ENCODE assay signal across 11 mouse cellular contexts in the genomic region with DNA sequence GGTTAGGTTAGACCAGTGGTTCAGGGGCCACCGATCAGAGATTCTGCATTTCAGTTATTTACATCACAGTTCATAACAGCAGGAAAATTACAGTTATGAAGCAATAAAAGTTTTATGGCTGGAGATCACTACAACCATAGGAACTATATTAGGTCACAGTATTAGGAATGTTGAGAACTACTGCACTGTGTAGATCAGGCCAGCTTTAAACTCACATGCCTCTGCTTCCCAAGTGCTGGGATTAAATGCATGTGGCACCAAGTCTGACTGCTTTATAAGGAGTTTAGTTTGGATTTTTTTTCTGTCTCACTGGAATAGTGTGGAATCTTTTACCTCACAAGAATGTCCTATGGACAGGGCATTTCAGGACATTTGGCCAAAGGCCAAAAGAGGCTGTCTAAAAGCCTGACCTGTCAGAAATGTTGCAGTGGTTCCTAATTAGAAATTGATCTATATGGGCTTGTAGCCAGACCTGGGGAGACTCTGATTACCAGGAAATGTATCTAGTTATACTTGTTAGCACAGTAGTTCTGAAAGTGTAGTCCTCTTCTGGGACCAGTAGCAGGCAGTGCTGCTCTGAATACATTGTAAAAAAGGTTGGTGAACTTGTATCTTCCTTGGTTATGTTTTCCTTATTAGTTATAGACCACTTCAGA. TPM values are rescaled to one million over a fixed set of nuclear protein-coding genes. Genes with fewer than 3 reads are reported as not detected.
DNase-seq lines count a peak whose midpoint lies in the region; ATAC-seq and TF ChIP-seq lines count a peak whose summit lies in the region.
"Had no signal": no experiment of that assay in that cellular context is flagged by ENCODE, and none has a peak within 500 bp of the region (broad histone marks: within the 10 kb centered on the region; RNA-seq: fewer than 3 reads in every experiment).

No protein-coding gene starts in this region.

- H3K4me3 ChIP-seq in left cerebral cortex, adult 2 months, result no peak overlapping the region
- H3K4me3 ChIP-seq: erythroblast, embryonic 14.5 days had no signal

- peak; percentile 30 for DNase-seq in adrenal gland, adult 8-10 months
- no peak for DNase-seq in adrenal gland, postnatal 4 days (ENCODE audit: low spot score in 2 of 2)
- DNase-seq in left cerebral cortex, adult 2 months (ENCODE audit: extremely low spot score in 1 of 2, low spot score in 2 of 2), result no peak
- no peak for DNase-seq in left cerebral cortex, adult 11 months (ENCODE audit: low spot score)
- DNase-seq in heart, postnatal 36 days, result peak; percentile 23 to 45
- DNase-seq in lung, postnatal 14 days, result peak; percentile 24
- no peak for DNase-seq in frontal cortex, postnatal 14 days (ENCODE audit: low spot score in 2 of 2)
- DNase-seq: thymus, postnatal 4 days had no signal

- intact Hi-C loops in left cerebral cortex, adult 2 months (cut with DNase I), result no loop called here
- intact Hi-C loops in heart, postnatal 36 days (cut with DNase I), result no loop called here

- no peak for ATAC-seq in inflammation-experienced regulatory T-cells, adult 6 months

- H3K27ac ChIP-seq in left cerebral cortex, adult 2 months, result no peak overlapping the region
- H3K27ac ChIP-seq: macrophage had no signal

- TF ChIP-seq CTCF in left cerebral cortex, adult 2 months (IDR thresholded peaks at IDR 0.05), result peak; percentile 8; the same call in 1 of the 2 replicates

RNA-seq across cellular contexts. Expression of a gene that starts 18.0 kb away (rescaled TPM):
- not detected for total RNA-seq in adrenal gland, adult 8-10 months (2022)
- total RNA-seq in adrenal gland, postnatal 4 days (2021), result not detected
- total RNA-seq in left cerebral cortex, adult 2 months (2021), result not detected
- total RNA-seq in heart, postnatal 36 days (2021), result not detected
- polyA plus RNA-seq in inflammation-experienced regulatory T-cells, adult 6 months (2017; shearing (Covaris generic)), result not detected
- polyA plus RNA-seq: erythroblast, embryonic 14.5 days; macrophage had no signal

RNA-seq across cellular contexts. Expression of a gene that starts 18.3 kb away (rescaled TPM):
- 100 to 1,000 TPM; 186 to 218 (median 200) TPM for total RNA-seq in adrenal gland, adult 8-10 months (2022)
- 100 to 1,000 TPM; 216 to 223 TPM for total RNA-seq in adrenal gland, postnatal 4 days (2021)
- 100 to 1,000 TPM in 1 of 2 experiments, 10 to 100 TPM in 1; 93.2 to 101 TPM for total RNA-seq in left cerebral cortex, adult 2 months (2021)
- 100 to 1,000 TPM in 1 of 2 experiments, 10 to 100 TPM in 1; 99.3 to 104 TPM for total RNA-seq in heart, postnatal 36 days (2021)
- polyA plus RNA-seq in inflammation-experienced regulatory T-cells, adult 6 months (2017; shearing (Covaris generic)), result 10 to 100 TPM in 2 of 3 experiments, 1 to 10 TPM in 1; 8.0 to 32.4 (median 15.7) TPM

RNA-seq across cellular contexts. Expression of a gene that starts 39.4 kb away (rescaled TPM):
- not detected for total RNA-seq in adrenal gland, adult 8-10 months (2022)
- not detected for total RNA-seq in adrenal gland, postnatal 4 days (2021)
- total RNA-seq in left cerebral cortex, adult 2 months (2021), result not detected
- total RNA-seq in heart, postnatal 36 days (2021), result not detected
- polyA plus RNA-seq in inflammation-experienced regulatory T-cells, adult 6 months (2017; shearing (Covaris generic)), result not detected
- polyA plus RNA-seq: erythroblast, embryonic 14.5 days; macrophage had no signal

Comparison
In these comparisons a context has a peak if more than half of its experiments do, and no peak if none do; other contexts are left out.
1. DNase-seq: peak in adrenal gland, adult 8-10 months (single experiment), heart, postnatal 36 days (2 of 2) and lung, postnatal 14 days (single experiment); none in adrenal gland, postnatal 4 days (0 of 2), left cerebral cortex, adult 2 months (0 of 2), left cerebral cortex, adult 11 months (single experiment) and frontal cortex, postnatal 14 days (0 of 2).